Mouse (Mus musculus) lung, postnatal 0 days (tissue): Measurements from ENCODE around the gene Sfxn3. TPM values are rescaled to one million over a fixed set of nuclear protein-coding genes. Genes with fewer than 3 reads are reported as not detected.

ENCODE experiments used
- ATAC-seq: fragments of 200-750 bp; cut with Nextera tagmentation; 2 replicates; pipeline ENCODE4 v1.8.0; 2017; ENCODE audit warnings: moderate library complexity
- DNase-seq: peaks from one replicate; pipeline ENCODE4 v3.0.0-alpha.2; 2016; ENCODE audit warnings: low spot score
- H3K27ac ChIP-seq: fragments of 300-500 bp; sonication (generic); 2 replicates; pipeline ENCODE4 v1.5.1; 2014; ENCODE audit warnings: antibody characterized with exemption, mild to moderate bottlenecking, low read length, mixed read lengths
- H3K27me3 ChIP-seq: fragments of 300-500 bp; sonication (generic); replicated peaks from 2 replicates; pipeline ENCODE4 v1.6.1; 2014; ENCODE audit warnings: low read length, mixed read lengths; ENCODE audit not compliant: insufficient read depth
- H3K36me3 ChIP-seq: fragments of 300-500 bp; sonication (generic); 2 replicates; pipeline ENCODE4 v1.6.1; 2014; ENCODE audit warnings: low read length, mixed read lengths; ENCODE audit not compliant: insufficient read depth
- H3K4me1 ChIP-seq: fragments of 300-500 bp; sonication (generic); 2 replicates; pipeline ENCODE4 v1.6.1; 2014; ENCODE audit warnings: antibody characterized with exemption, low read depth, low read length, mixed read lengths; ENCODE audit not compliant: insufficient read depth
- H3K4me2 ChIP-seq: fragments of 300-500 bp; sonication (generic); replicated peaks from 2 replicates; pipeline ENCODE4 v1.6.1; 2014; ENCODE audit warnings: low read depth, mild to moderate bottlenecking, low read length, moderate library complexity, mixed read lengths
- H3K4me3 ChIP-seq: fragments of 300-500 bp; sonication (generic); 2 replicates; pipeline ENCODE4 v1.5.1; 2014; ENCODE audit warnings: low read depth, low read length
- H3K9ac ChIP-seq: fragments of 300-500 bp; sonication (generic); replicated peaks from 2 replicates; pipeline ENCODE4 v1.6.1; 2014; ENCODE audit warnings: low read depth, mild to moderate bottlenecking
- H3K9me3 ChIP-seq: fragments of 300-500 bp; sonication (generic); 2 replicates; pipeline ENCODE4 v1.6.1; 2016; ENCODE audit warnings: low read length, mixed read lengths
- CTCF ChIP-seq: IDR thresholded peaks from 2 replicates; pipeline ENCODE4 v1.5.1; 2016; ENCODE audit warnings: antibody characterized with exemption, mild to moderate bottlenecking
- EP300 ChIP-seq: IDR thresholded peaks from 2 replicates; pipeline ENCODE4 v1.6.1; 2016; ENCODE audit warnings: antibody characterized with exemption, mild to moderate bottlenecking, control low read depth
- WGBS: fragments of 180-500 bp; shearing (Covaris S2); extraction: QIAGEN DNeasy Blood & Tissue Kit; methylation state at CpG from one replicate; pipeline ENCODE4 v1.1.7; 2014; 5-methylcytosine and 5-hydroxymethylcytosine counted together
- polyA plus RNA-seq: library from polyadenylated mRNA; unstranded; fragments of >200 nt; fragmentation: Nextera tagmentation; extraction: Ambion mirVana; gene quantifications from 2 replicates; pipeline ENCODE4 v1.2.1, GENCODE M21; 2015

Gene Sfxn3
- polyA plus RNA-seq, 1 experiment from 2014 or later = 53.0 TPM

- peak; percentile 92 for DNase-seq
- 0% methylated on average over 16 of the region's 27 CpGs for WGBS
- TF ChIP-seq EP300 (no peak), CTCF (peak; percentile 56)
- Histone ChIP-seq H3K9ac (peak overlapping the region; percentile 77), H3K9me3 (no peaks in the 10 kb centered on the region), H3K27me3 (no peaks in the 10 kb centered on the region), H3K4me1 (peaks cover 26% of the 10 kb centered on the region), H3K4me3 (peak overlapping the region; percentile 63), H3K27ac (peak overlapping the region; percentile 99), H3K36me3 (no peaks in the 10 kb centered on the region; the same call in 1 of the 2 replicates), H3K4me2 (peak overlapping the region; percentile 76)
- ATAC-seq = peak; percentile 47
These were observed 30.0 kb upstream of the Sfxn3 start for GRCm38 (mm10) chr19:45017216-45017771.

- peak overlapping the region; percentile 99 for H3K27ac ChIP-seq
- no peak for TF ChIP-seq EP300
- TF ChIP-seq CTCF = no peak
- no peaks in the 10 kb centered on the region; the same call in 1 of the 2 replicates for H3K36me3 ChIP-seq
- peak; percentile 70 for ATAC-seq
- peak overlapping the region; percentile 76 for H3K4me2 ChIP-seq
- peak; percentile 89 for DNase-seq
- no peaks in the 10 kb centered on the region for H3K9me3 ChIP-seq
- peaks cover 26% of the 10 kb centered on the region for H3K4me1 ChIP-seq
- H3K9ac ChIP-seq = peak overlapping the region; percentile 77
- no peaks in the 10 kb centered on the region for H3K27me3 ChIP-seq
- H3K4me3 ChIP-seq = peak overlapping the region; percentile 63
- 0% methylated on average over 22 of the region's 48 CpGs for WGBS
These were observed 29.4 kb upstream of the Sfxn3 start for GRCm38 (mm10) chr19:45017909-45018308.

- H3K4me3 ChIP-seq = peak overlapping the region; percentile 63
- TF ChIP-seq EP300 (no peak), CTCF (no peak)
- ATAC-seq = 0 out of 2 replicates have a peak, but pooled peaks have one; percentile 4
- no peaks in the 10 kb centered on the region; the same call in 1 of the 2 replicates for H3K36me3 ChIP-seq
- H3K9me3 ChIP-seq = no peaks in the 10 kb centered on the region
- 0% methylated on average over 11 of the region's 13 CpGs for WGBS
- peak overlapping the region; percentile 77 for H3K9ac ChIP-seq
- DNase-seq = peak; percentile 80
- peak overlapping the region; percentile 99 for H3K27ac ChIP-seq
- peaks cover 26% of the 10 kb centered on the region for H3K4me1 ChIP-seq
- H3K27me3 ChIP-seq = no peaks in the 10 kb centered on the region
- peak overlapping the region; percentile 76 for H3K4me2 ChIP-seq
These were observed 28.9 kb upstream of the Sfxn3 start for GRCm38 (mm10) chr19:45018351-45018831.

- DNase-seq (peak; percentile 88), ATAC-seq (no peak)
- Histone ChIP-seq H3K27me3 (no peaks in the 10 kb centered on the region), H3K4me2 (peak overlapping the region; percentile 31), H3K4me3 (no peak overlapping the region), H3K27ac (peak overlapping the region; percentile 38; the same call in 1 of the 2 replicates), H3K4me1 (peaks cover 26% of the 10 kb centered on the region), H3K36me3 (no peaks in the 10 kb centered on the region; the same call in none of the 2 replicates), H3K9me3 (no peaks in the 10 kb centered on the region), H3K9ac (0 out of 2 replicates have a peak overlapping the region, but pooled peaks have one; percentile 3)
- TF ChIP-seq CTCF (no peak), EP300 (no peak)
- 24% methylated on average over 6 of the region's 6 CpGs for WGBS
These were observed 27.0 kb upstream of the Sfxn3 start for GRCm38 (mm10) chr19:45020348-45020747.

GRCm38 (mm10) chr19:45021362-45021761, 25.9 kb upstream of the Sfxn3 start:
- H3K36me3 ChIP-seq = peaks cover 7% of the 10 kb centered on the region
- no peak for DNase-seq
- H3K4me1 ChIP-seq = peaks cover 21% of the 10 kb centered on the region
- H3K4me3 ChIP-seq = no peak overlapping the region
- no peak overlapping the region for H3K9ac ChIP-seq
- H3K9me3 ChIP-seq = no peaks in the 10 kb centered on the region
- 0 out of 2 replicates have a peak overlapping the region, but pooled peaks have one; percentile 31 for H3K4me2 ChIP-seq
- H3K27ac ChIP-seq = no peak overlapping the region
- TF ChIP-seq EP300 = no peak
- TF ChIP-seq CTCF = no peak
- WGBS = 86% methylated on average over 15 of the region's 15 CpGs
- no peak for ATAC-seq
- H3K27me3 ChIP-seq = no peaks in the 10 kb centered on the region

- peaks cover 17% of the 10 kb centered on the region for H3K4me1 ChIP-seq
- H3K27me3 ChIP-seq = no peaks in the 10 kb centered on the region
- H3K27ac ChIP-seq = no peak overlapping the region
- 82% methylated on average over 11 of the region's 11 CpGs for WGBS
- DNase-seq (no peak), ATAC-seq (no peak)
- TF ChIP-seq EP300 = no peak
- no peak for TF ChIP-seq CTCF
- H3K9ac ChIP-seq = no peak overlapping the region
- no peak overlapping the region for H3K4me3 ChIP-seq
- H3K9me3 ChIP-seq = no peaks in the 10 kb centered on the region
- peaks cover 10% of the 10 kb centered on the region for H3K36me3 ChIP-seq
- no peak overlapping the region for H3K4me2 ChIP-seq
These were observed 23.3 kb upstream of the Sfxn3 start for GRCm38 (mm10) chr19:45023993-45024392.
